Mouse (Mus musculus) limb, embryonic 11.5 days (tissue): ENCODE data around the gene Wdr1. TPM values are rescaled to one million over a fixed set of nuclear protein-coding genes. Genes with fewer than 3 reads are reported as not detected.
"Not testable (repeated sequence)": the region's sequence is repeated elsewhere in the genome, so short reads cannot be mapped to it uniquely, and the experiment has no call there.

Experiments used
- ATAC-seq: fragments of 200-750 bp; cut with Nextera tagmentation; 2 replicates; pipeline ENCODE4 v1.8.0; 2017; ENCODE audit warnings: low read depth; ENCODE audit not compliant: insufficient number of reproducible peaks, low FRiP score, low TSS enrichment
- DNase-seq: peaks from one replicate; pipeline ENCODE4 v3.0.0-alpha.2; 2015; ENCODE audit warnings: low spot score
- H3K27ac ChIP-seq: fragments of 300-500 bp; sonication (generic); replicated peaks from 2 replicates; pipeline ENCODE4 v1.5.1; 2014; ENCODE audit warnings: low read depth, mild to moderate bottlenecking, low read length
- H3K27me3 ChIP-seq: fragments of 300-500 bp; sonication (generic); 2 replicates; pipeline ENCODE4 v1.6.1; 2014; ENCODE audit warnings: mild to moderate bottlenecking, low read length, mixed read lengths; ENCODE audit not compliant: control insufficient read depth, insufficient read depth
- H3K36me3 ChIP-seq: fragments of 300-500 bp; sonication (generic); 2 replicates; pipeline ENCODE4 v1.6.1; 2014; ENCODE audit warnings: mild to moderate bottlenecking, low read length, moderate library complexity, mixed read lengths; ENCODE audit not compliant: control insufficient read depth, insufficient read depth
- H3K4me1 ChIP-seq: fragments of 300-500 bp; sonication (generic); 2 replicates; pipeline ENCODE4 v1.6.1; 2014; ENCODE audit warnings: low read length, mixed read lengths; ENCODE audit not compliant: control insufficient read depth, insufficient read depth
- H3K4me2 ChIP-seq: fragments of 300-500 bp; sonication (generic); 2 replicates; pipeline ENCODE4 v1.6.1; 2014; ENCODE audit warnings: low read depth, mild to moderate bottlenecking, moderate library complexity; ENCODE audit not compliant: severe bottlenecking
- H3K4me3 ChIP-seq: fragments of 300-500 bp; sonication (generic); 2 replicates; pipeline ENCODE4 v1.5.1; 2014; ENCODE audit warnings: low read depth, low read length
- H3K9ac ChIP-seq: fragments of 300-500 bp; sonication (generic); 2 replicates; pipeline ENCODE4 v1.6.1; 2014; ENCODE audit warnings: mild to moderate bottlenecking, low read length
- H3K9me3 ChIP-seq: fragments of 300-500 bp; sonication (generic); 2 replicates; pipeline ENCODE4 v1.6.1; 2016; ENCODE audit warnings: low read length; ENCODE audit not compliant: control insufficient read depth
- WGBS: fragments of 180-500 bp; shearing (Covaris S2); extraction: QIAGEN DNeasy Blood & Tissue Kit; methylation state at CpG from one replicate; pipeline ENCODE4 v1.1.7; 2014; 5-methylcytosine and 5-hydroxymethylcytosine counted together
- polyA plus RNA-seq: library from polyadenylated mRNA; unstranded; fragments of >200 nt; fragmentation: Nextera tagmentation; extraction: Ambion mirVana; gene quantifications from 2 replicates; pipeline ENCODE4 v1.2.1, GENCODE M21; 2014

Gene Wdr1
- 200 and 203 TPM in 2 replicates for polyA plus RNA-seq

GRCm38 (mm10) chr5:38563121-38563520 lies at the start of gene Wdr1:
Gene Wdr1, minus strand, starts transcription at chr5:38563221.
- Histone ChIP-seq H3K27ac (peak within 1 kb of the TSS; percentile 95), H3K4me2 (peak within 1 kb of the TSS; percentile 81), H3K27me3 (no peaks in the 10 kb centered on the region), H3K4me1 (peaks cover 11% of the 10 kb centered on the region), H3K9me3 (no peaks in the 10 kb centered on the region), H3K4me3 (peak within 1 kb of the TSS; percentile 86), H3K9ac (peak within 1 kb of the TSS; percentile 92), H3K36me3 (peaks cover 6% of the 10 kb centered on the region)
- DNase-seq (no peak), ATAC-seq (no peak)
- WGBS = 85% methylated on average over 2 of the region's 2 CpGs

GRCm38 (mm10) chr5:38611118-38611517 lies 48.1 kb upstream of the Wdr1 start:
- Histone ChIP-seq H3K36me3 (no peaks in the 10 kb centered on the region), H3K4me1 (no peaks in the 10 kb centered on the region), H3K4me2 (no peak overlapping the region), H3K9ac (no peak overlapping the region), H3K9me3 (no peaks in the 10 kb centered on the region), H3K27ac (no peak overlapping the region), H3K4me3 (no peak overlapping the region), H3K27me3 (no peaks in the 10 kb centered on the region)
- WGBS = 91% methylated on average over 3 of the region's 3 CpGs
- no peak for ATAC-seq
- no peak for DNase-seq

- H3K4me2 ChIP-seq, H3K27ac ChIP-seq, ATAC-seq, H3K4me1 ChIP-seq, DNase-seq, H3K9ac ChIP-seq, H3K4me3 ChIP-seq, H3K27me3 ChIP-seq, H3K36me3 ChIP-seq, H3K9me3 ChIP-seq: not testable (repeated sequence)
- WGBS = 88% methylated on average over 4 of the region's 4 CpGs
Measured at GRCm38 (mm10) chr5:38608219-38608618, 45.2 kb upstream of the Wdr1 start.

GRCm38 (mm10) chr5:38598647-38599304 lies 35.8 kb upstream of the Wdr1 start:
- DNase-seq = no peak
- H3K4me3 ChIP-seq = no peak overlapping the region
- ATAC-seq = no peak
- no peaks in the 10 kb centered on the region for H3K4me1 ChIP-seq
- no peak overlapping the region for H3K4me2 ChIP-seq
- no peaks in the 10 kb centered on the region for H3K27me3 ChIP-seq
- H3K9ac ChIP-seq = no peak overlapping the region
- no peak overlapping the region for H3K27ac ChIP-seq
- no peaks in the 10 kb centered on the region for H3K36me3 ChIP-seq
- WGBS = 63% methylated on average over 11 of the region's 11 CpGs
- H3K9me3 ChIP-seq = no peaks in the 10 kb centered on the region

GRCm38 (mm10) chr5:38588924-38589323 lies 25.9 kb upstream of the Wdr1 start:
- no peak overlapping the region for H3K4me2 ChIP-seq
- H3K4me3 ChIP-seq = no peak overlapping the region
- no peaks in the 10 kb centered on the region for H3K36me3 ChIP-seq
- no peaks in the 10 kb centered on the region for H3K4me1 ChIP-seq
- DNase-seq = no peak
- ATAC-seq = no peak
- no peaks in the 10 kb centered on the region for H3K9me3 ChIP-seq
- H3K27me3 ChIP-seq = no peaks in the 10 kb centered on the region
- 78% methylated on average over 9 of the region's 9 CpGs for WGBS
- no peak overlapping the region for H3K9ac ChIP-seq
- H3K27ac ChIP-seq = no peak overlapping the region

GRCm38 (mm10) chr5:38585450-38585849 lies 22.4 kb upstream of the Wdr1 start:
- Histone ChIP-seq H3K4me1 (no peaks in the 10 kb centered on the region), H3K4me3 (no peak overlapping the region), H3K27ac (no peak overlapping the region), H3K4me2 (no peak overlapping the region), H3K9me3 (no peaks in the 10 kb centered on the region), H3K9ac (no peak overlapping the region), H3K36me3 (no peaks in the 10 kb centered on the region), H3K27me3 (no peaks in the 10 kb centered on the region)
- 89% methylated on average over 2 of the region's 2 CpGs for WGBS
- ATAC-seq (no peak), DNase-seq (no peak)

GRCm38 (mm10) chr5:38583026-38583425 lies 20.0 kb upstream of the Wdr1 start:
- Histone ChIP-seq H3K4me3 (no peak overlapping the region), H3K36me3 (no peaks in the 10 kb centered on the region), H3K9me3 (no peaks in the 10 kb centered on the region), H3K27me3 (no peaks in the 10 kb centered on the region), H3K4me1 (no peaks in the 10 kb centered on the region), H3K9ac (no peak overlapping the region), H3K4me2 (no peak overlapping the region), H3K27ac (no peak overlapping the region)
- ATAC-seq (no peak), DNase-seq (no peak)
- WGBS = 87% methylated on average over 4 of the region's 4 CpGs

- Histone ChIP-seq H3K9me3 (no peaks in the 10 kb centered on the region), H3K4me3 (no peak overlapping the region), H3K4me2 (no peak overlapping the region), H3K4me1 (no peaks in the 10 kb centered on the region), H3K36me3 (no peaks in the 10 kb centered on the region), H3K27me3 (no peaks in the 10 kb centered on the region), H3K27ac (no peak overlapping the region), H3K9ac (no peak overlapping the region)
- DNase-seq (peak; percentile 58), ATAC-seq (no peak)
- WGBS = 37% methylated on average over 6 of the region's 6 CpGs
Measured at GRCm38 (mm10) chr5:38580703-38581102, 17.7 kb upstream of the Wdr1 start.

GRCm38 (mm10) chr5:38570876-38571275 lies 7.9 kb upstream of the Wdr1 start:
- no peaks in the 10 kb centered on the region for H3K36me3 ChIP-seq
- no peaks in the 10 kb centered on the region for H3K4me1 ChIP-seq
- ATAC-seq (no peak), DNase-seq (no peak)
- no peak overlapping the region for H3K4me3 ChIP-seq
- H3K9ac ChIP-seq = no peak overlapping the region
- H3K27me3 ChIP-seq = no peaks in the 10 kb centered on the region
- 72% methylated on average over 2 of the region's 2 CpGs for WGBS
- no peak overlapping the region for H3K4me2 ChIP-seq
- H3K27ac ChIP-seq = no peak overlapping the region
- no peaks in the 10 kb centered on the region for H3K9me3 ChIP-seq
